Mouse (Mus musculus): ENCODE data around the gene Nkx6-2. TPM values are rescaled to one million over a fixed set of nuclear protein-coding genes. Genes with fewer than 3 reads are reported as not detected.

Gene Nkx6-2
- total and polyA plus RNA-seq, 2 experiments, result not detected

GRCm38 (mm10) chr7:139550086-139550783 is 32.4 kb downstream of the Nkx6-2 start:
- Histone ChIP-seq H3K36me3 (ENCODE audit: control insufficient read depth, insufficient read depth, low read length) (no peaks in the 10 kb centered on the region), H3K27ac (replicated peaks; ENCODE audit: insufficient read depth, low read depth, low read length) (no peak overlapping the region), H3K79me2 (ENCODE audit: control insufficient read depth, insufficient read depth, low read length) (no peaks in the 10 kb centered on the region), H3K4me1 (ENCODE audit: control insufficient read depth, insufficient read depth, low read length) (peaks cover 11% of the 10 kb centered on the region), H3K4me3 (ENCODE audit: insufficient read depth, low read depth, low read length) (no peak overlapping the region), H3K27me3 (ENCODE audit: control insufficient read depth, insufficient read depth, low read length) (no peaks in the 10 kb centered on the region), H3K9ac (ENCODE audit: low read depth, low read length) (no peak overlapping the region)
- TF ChIP-seq CTCF (IDR thresholded peaks at IDR 0.05; ENCODE audit: low read depth, low read length) (no peak), POLR2A (IDR thresholded peaks at IDR 0.05; ENCODE audit: extremely low read depth, insufficient read depth, low read length) (no peak)
- WGBS, result 91% methylated on average over 3 of the region's 3 CpGs
- DNase-seq (ENCODE audit: extremely low read depth, low read depth, low spot score), result no peak

DNA sequence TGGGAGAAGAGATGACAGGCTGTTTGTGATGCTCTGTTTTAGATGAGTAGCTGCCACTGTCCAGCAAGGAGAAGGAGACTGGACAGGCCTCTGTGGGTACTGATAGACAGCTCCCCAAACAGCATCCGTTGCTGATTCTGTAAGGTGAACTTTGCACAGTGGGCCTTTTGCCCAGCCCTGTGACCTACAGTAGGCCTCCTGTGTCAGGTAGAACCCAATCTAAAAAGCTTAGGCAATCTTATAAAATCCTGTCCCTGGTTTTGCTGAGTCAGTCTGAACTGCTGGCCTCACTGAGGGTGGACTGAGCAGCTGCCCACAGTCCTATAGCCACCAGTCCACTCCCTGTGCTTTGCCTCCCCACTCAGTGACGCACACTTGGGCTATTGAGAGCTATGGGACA is 35.3 kb downstream of the Nkx6-2 start:
- no peak for TF ChIP-seq POLR2A (IDR thresholded peaks at IDR 0.05; ENCODE audit: extremely low read depth, insufficient read depth, low read length)
- no peak for TF ChIP-seq CTCF (IDR thresholded peaks at IDR 0.05; ENCODE audit: low read depth, low read length)
- Histone ChIP-seq H3K27me3 (ENCODE audit: control insufficient read depth, insufficient read depth, low read length) (no peaks in the 10 kb centered on the region), H3K79me2 (ENCODE audit: control insufficient read depth, insufficient read depth, low read length) (no peaks in the 10 kb centered on the region), H3K4me3 (ENCODE audit: insufficient read depth, low read depth, low read length) (no peak overlapping the region), H3K36me3 (ENCODE audit: control insufficient read depth, insufficient read depth, low read length) (no peaks in the 10 kb centered on the region), H3K4me1 (ENCODE audit: control insufficient read depth, insufficient read depth, low read length) (peaks cover 11% of the 10 kb centered on the region), H3K9ac (ENCODE audit: low read depth, low read length) (no peak overlapping the region), H3K27ac (replicated peaks; ENCODE audit: insufficient read depth, low read depth, low read length) (peak overlapping the region; percentile 66)
- 20% methylated on average over 2 of the region's 2 CpGs for WGBS
- DNase-seq (ENCODE audit: extremely low read depth, low read depth, low spot score), result peak; percentile 98

GRCm38 (mm10) chr7:139544706-139545625 is 37.6 kb downstream of the Nkx6-2 start:
- DNase-seq (ENCODE audit: extremely low read depth, low read depth, low spot score), result no peak
- Histone ChIP-seq H3K9ac (ENCODE audit: low read depth, low read length) (no peak overlapping the region), H3K4me1 (ENCODE audit: control insufficient read depth, insufficient read depth, low read length) (peaks cover 11% of the 10 kb centered on the region), H3K4me3 (ENCODE audit: insufficient read depth, low read depth, low read length) (no peak overlapping the region), H3K27me3 (ENCODE audit: control insufficient read depth, insufficient read depth, low read length) (no peaks in the 10 kb centered on the region), H3K36me3 (ENCODE audit: control insufficient read depth, insufficient read depth, low read length) (no peaks in the 10 kb centered on the region), H3K27ac (replicated peaks; ENCODE audit: insufficient read depth, low read depth, low read length) (no peak overlapping the region), H3K79me2 (ENCODE audit: control insufficient read depth, insufficient read depth, low read length) (no peaks in the 10 kb centered on the region)
- TF ChIP-seq POLR2A (IDR thresholded peaks at IDR 0.05; ENCODE audit: extremely low read depth, insufficient read depth, low read length) (no peak), CTCF (IDR thresholded peaks at IDR 0.05; ENCODE audit: low read depth, low read length) (no peak)
- 93% methylated on average over 12 of the region's 12 CpGs for WGBS

DNA sequence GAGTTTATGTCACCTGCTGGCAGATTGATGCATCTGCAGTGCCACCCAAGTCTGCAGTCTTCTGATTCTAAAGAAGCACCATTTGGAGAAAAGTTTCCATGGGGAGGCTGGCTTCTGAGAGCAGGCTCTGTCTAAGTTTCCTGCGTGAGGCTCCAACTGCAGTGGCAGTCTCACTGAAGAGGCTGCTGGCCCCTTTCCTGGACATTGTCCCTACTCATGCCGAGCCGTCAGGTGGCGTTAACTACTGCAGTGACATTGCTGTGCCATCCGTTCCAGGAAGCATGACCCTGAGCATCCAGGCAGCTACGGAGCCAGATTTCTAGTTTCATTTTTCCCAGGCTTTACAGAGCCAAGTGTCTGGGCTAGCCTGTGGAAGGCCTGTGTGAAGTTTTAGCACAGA is 41.2 kb downstream of the Nkx6-2 start:
- no peak for TF ChIP-seq POLR2A (IDR thresholded peaks at IDR 0.05; ENCODE audit: extremely low read depth, insufficient read depth, low read length)
- no peak; the same call in 1 of the 2 replicates for TF ChIP-seq CTCF (IDR thresholded peaks at IDR 0.05; ENCODE audit: low read depth, low read length)
- DNase-seq (ENCODE audit: extremely low read depth, low read depth, low spot score), result no peak
- Histone ChIP-seq H3K27ac (replicated peaks; ENCODE audit: insufficient read depth, low read depth, low read length) (no peak overlapping the region), H3K9ac (ENCODE audit: low read depth, low read length) (no peak overlapping the region), H3K4me3 (ENCODE audit: insufficient read depth, low read depth, low read length) (no peak overlapping the region), H3K27me3 (ENCODE audit: control insufficient read depth, insufficient read depth, low read length) (no peaks in the 10 kb centered on the region), H3K4me1 (ENCODE audit: control insufficient read depth, insufficient read depth, low read length) (peaks cover 6% of the 10 kb centered on the region; the same call in 1 of the 2 replicates), H3K79me2 (ENCODE audit: control insufficient read depth, insufficient read depth, low read length) (no peaks in the 10 kb centered on the region), H3K36me3 (ENCODE audit: control insufficient read depth, insufficient read depth, low read length) (no peaks in the 10 kb centered on the region)
- 80% methylated on average over 6 of the region's 6 CpGs for WGBS

DNA sequence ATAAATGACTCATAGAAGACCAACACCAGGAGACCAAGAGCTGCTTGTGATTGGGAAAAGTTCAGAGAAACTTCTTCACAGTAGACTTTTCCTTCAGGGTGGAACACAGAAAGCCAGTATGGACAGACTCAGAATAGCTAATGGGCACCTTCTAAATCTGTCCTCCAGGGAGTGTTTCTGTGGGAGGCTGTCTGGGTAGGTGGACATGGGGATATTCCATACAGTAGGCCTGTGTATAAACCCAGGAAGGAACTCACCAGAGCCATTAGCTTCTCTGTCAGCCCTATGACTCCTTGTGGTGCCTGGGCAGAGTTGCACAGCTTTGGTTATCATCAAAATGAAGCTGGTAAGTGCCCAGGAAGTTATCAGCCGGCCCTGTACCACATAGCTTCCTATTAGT is 42.0 kb downstream of the Nkx6-2 start:
- H3K27ac ChIP-seq (replicated peaks; ENCODE audit: insufficient read depth, low read depth, low read length), result no peak overlapping the region
- DNase-seq (ENCODE audit: extremely low read depth, low read depth, low spot score), result no peak
- 81% methylated on average over 1 of the region's 1 CpGs for WGBS
- peaks cover 6% of the 10 kb centered on the region; the same call in 1 of the 2 replicates for H3K4me1 ChIP-seq (ENCODE audit: control insufficient read depth, insufficient read depth, low read length)
- no peak overlapping the region for H3K4me3 ChIP-seq (ENCODE audit: insufficient read depth, low read depth, low read length)
- no peaks in the 10 kb centered on the region for H3K36me3 ChIP-seq (ENCODE audit: control insufficient read depth, insufficient read depth, low read length)
- H3K79me2 ChIP-seq (ENCODE audit: control insufficient read depth, insufficient read depth, low read length), result no peaks in the 10 kb centered on the region
- H3K27me3 ChIP-seq (ENCODE audit: control insufficient read depth, insufficient read depth, low read length), result no peaks in the 10 kb centered on the region
- TF ChIP-seq POLR2A (IDR thresholded peaks at IDR 0.05; ENCODE audit: extremely low read depth, insufficient read depth, low read length) (no peak), CTCF (IDR thresholded peaks at IDR 0.05; ENCODE audit: low read depth, low read length) (no peak)
- H3K9ac ChIP-seq (ENCODE audit: low read depth, low read length), result no peak overlapping the region

Measured in liver, adult 2 months (tissue).